Mouse (Mus musculus): Measurements from ENCODE around the gene Btc. TPM values are rescaled to one million over a fixed set of nuclear protein-coding genes. Genes with fewer than 3 reads are reported as not detected.
A peak's percentile ranks its signal among the peaks of the same experiment; 100 is the strongest.

Btc gene
- polyA plus RNA-seq, 1 experiment from 2014 or later = 1.9 TPM

DNA sequence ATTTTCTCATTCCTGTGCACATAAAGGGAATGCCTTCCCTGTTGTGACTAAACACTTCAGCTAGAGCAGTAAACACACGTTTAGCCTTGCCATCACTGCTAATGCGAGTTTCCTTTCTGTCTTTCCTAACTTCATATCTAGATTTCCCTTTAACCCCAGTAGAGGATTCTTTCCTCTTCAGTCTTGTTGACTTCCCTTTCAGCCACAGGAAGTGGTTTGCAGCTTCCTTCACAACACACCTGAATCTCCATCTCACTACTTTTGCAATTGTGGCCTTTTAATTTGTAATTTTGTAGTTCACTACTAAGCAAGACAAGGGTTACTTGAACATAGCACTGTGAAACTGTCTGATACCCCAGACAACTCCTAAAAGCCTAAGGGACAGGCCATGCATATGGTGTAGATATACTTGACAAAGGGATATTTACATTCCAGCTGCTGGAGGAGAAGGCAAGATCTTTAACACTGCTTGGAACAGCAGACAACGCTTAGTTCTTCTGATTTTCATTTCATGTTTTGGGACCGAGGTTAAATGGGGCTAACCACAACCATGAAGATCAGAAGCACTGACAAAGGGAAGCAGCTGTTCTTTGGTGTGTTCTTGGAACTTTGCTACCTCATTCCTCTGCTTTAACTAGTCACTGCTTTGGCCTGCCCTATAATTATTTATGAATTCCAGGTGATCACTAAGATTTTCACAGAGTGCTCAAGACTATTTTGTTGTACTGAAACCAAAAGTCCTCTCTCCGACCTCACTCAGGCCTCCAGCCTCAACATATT, 60.6 kb downstream of the Btc start:
- no peak for DNase-seq (ENCODE audit: low spot score)
- no peak overlapping the region for H3K4me3 ChIP-seq (ENCODE audit: low read depth, low read length)
- H3K4me2 ChIP-seq (ENCODE audit: low read depth, low read length) = no peak overlapping the region
- no peak for ATAC-seq (ENCODE audit: low read depth)
- no peak overlapping the region for H3K9ac ChIP-seq (ENCODE audit: low read depth, low read length)
- 66% methylated on average over 5 of the region's 5 CpGs for WGBS
- H3K4me1 ChIP-seq (ENCODE audit: control insufficient read depth, insufficient read depth, low read length) = no peaks in the 10 kb centered on the region
- no peaks in the 10 kb centered on the region for H3K36me3 ChIP-seq (ENCODE audit: control insufficient read depth, insufficient read depth, low read length)
- H3K27ac ChIP-seq (replicated peaks; ENCODE audit: low read depth, low read length) = no peak overlapping the region
- H3K9me3 ChIP-seq (ENCODE audit: control insufficient read depth, low read length) = no peaks in the 10 kb centered on the region
- H3K27me3 ChIP-seq (replicated peaks; ENCODE audit: control insufficient read depth, insufficient read depth, low read length) = no peaks in the 10 kb centered on the region

- no peaks in the 10 kb centered on the region for H3K9me3 ChIP-seq (ENCODE audit: control insufficient read depth, low read length)
- H3K9ac ChIP-seq (ENCODE audit: low read depth, low read length) = no peak overlapping the region
- DNase-seq (ENCODE audit: low spot score) (no peak), ATAC-seq (ENCODE audit: low read depth) (no peak)
- no peaks in the 10 kb centered on the region for H3K4me1 ChIP-seq (ENCODE audit: control insufficient read depth, insufficient read depth, low read length)
- no peak overlapping the region for H3K4me2 ChIP-seq (ENCODE audit: low read depth, low read length)
- H3K27ac ChIP-seq (replicated peaks; ENCODE audit: low read depth, low read length) = no peak overlapping the region
- no peak overlapping the region for H3K4me3 ChIP-seq (ENCODE audit: low read depth, low read length)
- no peaks in the 10 kb centered on the region for H3K36me3 ChIP-seq (ENCODE audit: control insufficient read depth, insufficient read depth, low read length)
- H3K27me3 ChIP-seq (replicated peaks; ENCODE audit: control insufficient read depth, insufficient read depth, low read length) = no peaks in the 10 kb centered on the region
- 84% methylated on average over 4 of the region's 4 CpGs for WGBS
Observed at GRCm38 (mm10) chr5:91334227-91334626, 68.6 kb downstream of the Btc start.

DNA sequence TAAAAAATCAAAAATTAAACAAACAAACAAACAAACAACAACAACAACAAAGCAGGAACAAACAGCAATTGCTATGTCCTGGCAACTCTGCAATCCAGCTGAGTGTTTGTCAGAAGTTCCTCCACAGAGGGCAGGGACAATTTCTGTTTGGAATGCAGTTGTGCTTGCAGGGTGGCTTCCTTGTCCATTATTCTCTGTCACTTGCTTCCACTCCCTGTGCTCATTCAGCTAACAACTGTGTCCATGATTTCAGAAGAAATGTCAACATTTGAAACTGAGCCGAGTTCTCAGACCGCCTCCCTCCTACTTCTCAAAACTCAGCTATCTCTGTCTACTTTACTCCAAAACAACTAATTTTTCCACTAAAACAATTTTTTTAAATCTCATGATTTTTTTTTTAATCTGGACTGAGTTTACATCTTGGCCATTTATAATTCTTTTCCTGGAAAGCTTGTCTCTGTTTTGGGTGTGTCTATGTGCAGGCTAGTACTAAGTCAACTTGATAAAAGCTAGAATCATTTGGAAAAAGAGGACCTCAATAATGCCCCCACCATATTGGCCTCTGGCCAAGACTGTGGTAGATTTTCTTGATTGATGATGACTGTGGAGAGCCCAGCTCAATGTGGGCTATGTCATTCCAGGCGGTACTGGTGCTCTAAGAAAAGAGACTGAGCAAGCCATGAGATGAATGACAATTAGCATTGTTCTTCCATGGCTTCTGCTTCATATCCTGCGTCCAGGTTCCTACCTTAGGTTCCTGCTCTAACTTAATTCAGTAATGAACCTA, 70.5 kb downstream of the Btc start:
- H3K4me1 ChIP-seq (ENCODE audit: control insufficient read depth, insufficient read depth, low read length) = no peaks in the 10 kb centered on the region
- DNase-seq (ENCODE audit: low spot score) (peak; percentile 27), ATAC-seq (ENCODE audit: low read depth) (no peak)
- no peak overlapping the region for H3K4me2 ChIP-seq (ENCODE audit: low read depth, low read length)
- H3K9me3 ChIP-seq (ENCODE audit: control insufficient read depth, low read length) = no peaks in the 10 kb centered on the region
- no peaks in the 10 kb centered on the region for H3K27me3 ChIP-seq (replicated peaks; ENCODE audit: control insufficient read depth, insufficient read depth, low read length)
- no peak overlapping the region for H3K4me3 ChIP-seq (ENCODE audit: low read depth, low read length)
- no peak overlapping the region for H3K27ac ChIP-seq (replicated peaks; ENCODE audit: low read depth, low read length)
- no peaks in the 10 kb centered on the region for H3K36me3 ChIP-seq (ENCODE audit: control insufficient read depth, insufficient read depth, low read length)
- 62% methylated on average over 4 of the region's 4 CpGs for WGBS
- no peak overlapping the region for H3K9ac ChIP-seq (ENCODE audit: low read depth, low read length)

DNA sequence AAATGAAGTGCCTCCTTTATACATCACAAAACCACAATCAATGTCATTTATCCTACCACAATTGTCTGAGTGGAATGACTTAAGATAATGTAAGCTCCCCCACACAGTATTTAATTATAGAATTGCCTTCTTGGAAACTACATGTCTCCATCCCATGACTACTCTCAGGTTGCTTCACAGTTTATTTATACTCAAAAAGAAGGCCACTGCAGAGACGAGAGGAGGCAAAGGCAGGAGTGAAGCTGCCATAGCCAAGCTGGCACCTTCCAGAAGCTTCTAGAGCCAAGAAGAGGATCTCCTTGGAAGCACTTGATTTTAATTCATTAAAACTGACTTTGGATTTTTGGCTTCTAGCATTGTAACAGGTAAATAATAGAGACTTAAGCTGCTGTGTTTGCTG, 81.0 kb downstream of the Btc start:
- H3K4me1 ChIP-seq (ENCODE audit: control insufficient read depth, insufficient read depth, low read length) = no peaks in the 10 kb centered on the region
- no peaks in the 10 kb centered on the region for H3K27me3 ChIP-seq (replicated peaks; ENCODE audit: control insufficient read depth, insufficient read depth, low read length)
- ATAC-seq (ENCODE audit: low read depth) (no peak), DNase-seq (ENCODE audit: low spot score) (no peak)
- no peaks in the 10 kb centered on the region for H3K9me3 ChIP-seq (ENCODE audit: control insufficient read depth, low read length)
- no peak overlapping the region for H3K9ac ChIP-seq (ENCODE audit: low read depth, low read length)
- 67% methylated on average over 1 of the region's 1 CpGs for whole genome bisulfite sequencing
- no peak overlapping the region for H3K4me2 ChIP-seq (ENCODE audit: low read depth, low read length)
- no peak overlapping the region for H3K27ac ChIP-seq (replicated peaks; ENCODE audit: low read depth, low read length)
- H3K4me3 ChIP-seq (ENCODE audit: low read depth, low read length) = no peak overlapping the region
- no peaks in the 10 kb centered on the region for H3K36me3 ChIP-seq (ENCODE audit: control insufficient read depth, insufficient read depth, low read length)

DNA sequence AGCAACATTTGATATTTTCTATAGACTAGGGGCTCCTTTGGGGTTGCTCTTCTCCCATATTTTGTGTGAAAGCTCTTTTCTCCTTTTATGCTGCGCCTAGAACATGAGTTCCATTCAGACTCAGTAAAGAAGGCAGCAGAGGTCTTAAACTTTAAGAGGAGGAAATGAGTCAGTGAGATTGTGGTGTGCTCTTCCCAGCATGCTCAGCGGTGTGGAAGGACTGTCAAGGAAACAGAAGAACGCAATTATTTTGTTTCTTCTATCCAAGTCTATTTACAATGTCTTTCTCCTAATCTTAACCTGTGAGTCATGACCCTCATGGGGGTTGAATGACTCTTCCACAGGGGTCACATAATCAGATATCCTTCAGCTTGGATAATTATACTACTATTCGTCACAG, 82.4 kb downstream of the Btc start:
- ATAC-seq (ENCODE audit: low read depth) (no peak), DNase-seq (ENCODE audit: low spot score) (no peak)
- 88% methylated on average over 4 of the region's 4 CpGs for WGBS
- Histone ChIP-seq H3K27ac (replicated peaks; ENCODE audit: low read depth, low read length) (no peak overlapping the region), H3K9me3 (ENCODE audit: control insufficient read depth, low read length) (no peaks in the 10 kb centered on the region), H3K27me3 (replicated peaks; ENCODE audit: control insufficient read depth, insufficient read depth, low read length) (no peaks in the 10 kb centered on the region), H3K4me3 (ENCODE audit: low read depth, low read length) (no peak overlapping the region), H3K4me2 (ENCODE audit: low read depth, low read length) (no peak overlapping the region), H3K36me3 (ENCODE audit: control insufficient read depth, insufficient read depth, low read length) (no peaks in the 10 kb centered on the region), H3K9ac (ENCODE audit: low read depth, low read length) (no peak overlapping the region), H3K4me1 (ENCODE audit: control insufficient read depth, insufficient read depth, low read length) (no peaks in the 10 kb centered on the region)

DNA sequence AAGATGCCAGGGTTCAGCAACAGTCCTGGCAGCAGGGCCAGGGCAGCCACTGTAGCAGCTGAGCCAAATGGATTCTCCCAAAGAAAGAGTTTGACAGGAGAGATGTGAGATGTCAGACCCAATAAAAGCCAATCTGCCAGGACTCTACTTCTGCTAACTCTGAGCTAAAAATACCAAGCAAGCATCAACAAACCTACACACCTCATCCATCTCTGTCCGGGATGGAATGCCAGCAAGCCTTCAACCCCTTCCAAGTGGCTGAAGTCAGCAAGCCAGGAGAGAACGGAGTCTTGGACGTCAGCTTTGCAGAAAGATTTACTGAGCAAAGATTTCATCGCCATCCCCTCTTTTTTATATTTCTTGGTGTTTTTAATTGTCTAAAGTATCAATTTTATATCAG, 88.8 kb downstream of the Btc start:
- no peaks in the 10 kb centered on the region for H3K36me3 ChIP-seq (ENCODE audit: control insufficient read depth, insufficient read depth, low read length)
- no peaks in the 10 kb centered on the region for H3K27me3 ChIP-seq (replicated peaks; ENCODE audit: control insufficient read depth, insufficient read depth, low read length)
- DNase-seq (ENCODE audit: low spot score) = no peak
- 77% methylated on average over 4 of the region's 4 CpGs for WGBS
- H3K4me2 ChIP-seq (ENCODE audit: low read depth, low read length) = no peak overlapping the region
- no peak for ATAC-seq (ENCODE audit: low read depth)
- H3K9ac ChIP-seq (ENCODE audit: low read depth, low read length) = no peak overlapping the region
- no peaks in the 10 kb centered on the region for H3K9me3 ChIP-seq (ENCODE audit: control insufficient read depth, low read length)
- no peaks in the 10 kb centered on the region for H3K4me1 ChIP-seq (ENCODE audit: control insufficient read depth, insufficient read depth, low read length)
- no peak overlapping the region for H3K27ac ChIP-seq (replicated peaks; ENCODE audit: low read depth, low read length)
- H3K4me3 ChIP-seq (ENCODE audit: low read depth, low read length) = no peak overlapping the region

- no peaks in the 10 kb centered on the region for H3K9me3 ChIP-seq (ENCODE audit: control insufficient read depth, low read length)
- 44% methylated on average over 4 of the region's 4 CpGs for WGBS
- no peaks in the 10 kb centered on the region for H3K4me1 ChIP-seq (ENCODE audit: control insufficient read depth, insufficient read depth, low read length)
Observed at GRCm38 (mm10) chr5:91311767-91312166, 91.0 kb downstream of the Btc start.

GRCm38 (mm10) chr5:91308576-91308975, 94.2 kb downstream of the Btc start:
- Histone ChIP-seq H3K27ac (replicated peaks; ENCODE audit: low read depth, low read length) (no peak overlapping the region), H3K9ac (ENCODE audit: low read depth, low read length) (no peak overlapping the region), H3K4me1 (ENCODE audit: control insufficient read depth, insufficient read depth, low read length) (no peaks in the 10 kb centered on the region), H3K27me3 (replicated peaks; ENCODE audit: control insufficient read depth, insufficient read depth, low read length) (no peaks in the 10 kb centered on the region), H3K4me2 (ENCODE audit: low read depth, low read length) (no peak overlapping the region), H3K9me3 (ENCODE audit: control insufficient read depth, low read length) (no peaks in the 10 kb centered on the region), H3K36me3 (ENCODE audit: control insufficient read depth, insufficient read depth, low read length) (no peaks in the 10 kb centered on the region), H3K4me3 (ENCODE audit: low read depth, low read length) (no peak overlapping the region)
- DNase-seq (ENCODE audit: low spot score) (no peak), ATAC-seq (ENCODE audit: low read depth) (no peak)
- WGBS = 61% methylated on average over 7 of the region's 7 CpGs

More at GRCm38 (mm10) chr5:91311767-91312166, 91.0 kb downstream of the Btc start:
- Histone ChIP-seq H3K27ac (replicated peaks; ENCODE audit: low read depth, low read length) (no peak overlapping the region), H3K27me3 (replicated peaks; ENCODE audit: control insufficient read depth, insufficient read depth, low read length) (no peaks in the 10 kb centered on the region), H3K36me3 (ENCODE audit: control insufficient read depth, insufficient read depth, low read length) (no peaks in the 10 kb centered on the region), H3K4me2 (ENCODE audit: low read depth, low read length) (no peak overlapping the region), H3K4me3 (ENCODE audit: low read depth, low read length) (no peak overlapping the region), H3K9ac (ENCODE audit: low read depth, low read length) (no peak overlapping the region)
- DNase-seq (ENCODE audit: low spot score) = no peak
- ATAC-seq (ENCODE audit: low read depth) = no peak

All from embryonic facial prominence, embryonic 14.5 days (tissue).